Mouse (Mus musculus): ENCODE measurements around the gene Gjb4.

Gene Gjb4

GRCm38 (mm10) chr4:127311561-127311960 lies 42.3 kb downstream of the Gjb4 start:
- no peak for DNase-seq (ENCODE audit: low spot score in 2 of 2)

- DNase-seq (ENCODE audit: low spot score in 2 of 2) = no peak
Measured at GRCm38 (mm10) chr4:127306915-127307314, 47.0 kb downstream of the Gjb4 start.

- DNase-seq (ENCODE audit: low spot score in 2 of 2) = no peak
Measured at GRCm38 (mm10) chr4:127303796-127304195, 50.1 kb downstream of the Gjb4 start.

All from right cerebral cortex, postnatal 36 days (tissue).